Mouse (Mus musculus) lung, adult 2 months (tissue): ENCODE results near the gene Gm11639. TPM values are rescaled to one million over a fixed set of nuclear protein-coding genes. Genes with fewer than 3 reads are reported as not detected.

Source experiments
- DNase-seq: peaks from one replicate; pipeline ENCODE4 v3.0.0; 2022
- H3K4me1 ChIP-seq: fragments of 200-500 bp; 2 replicates; pipeline ENCODE4 v1.6.1; 2011; ENCODE audit warnings: low read length; ENCODE audit not compliant: control insufficient read depth, insufficient read depth
- H3K4me3 ChIP-seq: fragments of 200-500 bp; replicated peaks from 2 replicates; pipeline ENCODE3; 2011; ENCODE audit warnings: low read depth, mild to moderate bottlenecking, control low read depth, low read length; ENCODE audit errors: extremely low read depth
- CTCF ChIP-seq: fragments of 200-500 bp; IDR thresholded peaks from 2 replicates; pipeline ENCODE4 v1.5.1; 2011; ENCODE audit warnings: mild to moderate bottlenecking, low read length, control low read depth; ENCODE audit not compliant: insufficient read depth
- POLR2A ChIP-seq: fragments of 200-500 bp; IDR thresholded peaks from 2 replicates; pipeline ENCODE4 v1.6.1; 2011; ENCODE audit warnings: low read depth, mild to moderate bottlenecking, control low read depth, low read length, borderline replicate concordance; ENCODE audit errors: extremely low read depth
- whole genome bisulfite sequencing: fragments of 180-500 bp; shearing (Covaris S2); methylation state at CpG from one replicate; pipeline ENCODE4 v1.1.7; 2018; 5-methylcytosine and 5-hydroxymethylcytosine counted together
- polyA plus RNA-seq: library from polyadenylated mRNA; depleted of rRNA; stranded (reverse); fragments of >200 nt; gene quantifications from 2 replicates; pipeline ENCODE4 v1.2.3, GENCODE M21; 2012

Gene Gm11639
- polyA plus RNA-seq, 1 experiment: not detected

DNA sequence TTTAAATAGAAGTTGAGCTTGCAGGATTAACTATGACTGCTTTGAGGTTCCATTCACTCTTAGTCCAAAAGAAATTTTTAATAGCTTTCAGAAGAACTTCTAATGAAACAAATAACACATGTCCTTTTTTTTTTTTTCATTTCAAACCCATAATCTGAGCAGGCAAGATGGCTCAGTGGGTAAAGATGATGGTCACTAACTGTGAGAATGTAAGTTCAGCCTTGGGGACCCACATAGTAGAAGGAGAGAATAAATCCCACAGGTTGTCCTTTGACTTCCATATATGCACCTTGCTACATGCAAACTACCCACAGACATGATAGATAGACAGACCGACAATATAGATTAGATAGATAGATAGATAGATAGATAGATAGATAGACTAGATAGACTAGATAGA, 282.4 kb downstream of the Gm11639 start:
- DNase-seq: no peak
- WGBS: 93% methylated on average over 1 of the region's 1 CpGs
- Histone ChIP-seq H3K4me3 (no peak overlapping the region), H3K4me1 (no peaks in the 10 kb centered on the region)
- no peak for TF ChIP-seq POLR2A
- TF ChIP-seq CTCF: no peak

DNA sequence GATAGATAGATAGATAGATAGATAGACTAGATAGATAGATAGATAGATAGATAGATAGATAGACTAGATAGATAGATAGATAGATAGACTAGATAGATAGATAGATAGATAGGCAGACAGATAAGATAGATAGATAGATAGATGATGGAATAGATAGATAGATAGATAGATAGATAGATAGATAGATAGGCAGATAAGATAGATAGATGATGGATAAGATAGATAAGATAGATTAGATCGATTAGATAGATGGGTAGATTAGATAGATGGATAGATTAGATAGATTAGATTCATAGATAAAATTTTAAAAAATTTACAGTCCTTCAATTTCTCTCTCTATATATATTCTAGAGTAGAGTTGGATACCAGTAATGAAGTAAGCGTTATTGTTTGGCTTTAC, 282.9 kb downstream of the Gm11639 start:
- H3K4me1 ChIP-seq: no peaks in the 10 kb centered on the region
- TF ChIP-seq POLR2A (no peak), CTCF (no peak)
- WGBS: 77% methylated on average over 2 of the region's 2 CpGs
- H3K4me3 ChIP-seq: no peak overlapping the region
- no peak for DNase-seq

DNA sequence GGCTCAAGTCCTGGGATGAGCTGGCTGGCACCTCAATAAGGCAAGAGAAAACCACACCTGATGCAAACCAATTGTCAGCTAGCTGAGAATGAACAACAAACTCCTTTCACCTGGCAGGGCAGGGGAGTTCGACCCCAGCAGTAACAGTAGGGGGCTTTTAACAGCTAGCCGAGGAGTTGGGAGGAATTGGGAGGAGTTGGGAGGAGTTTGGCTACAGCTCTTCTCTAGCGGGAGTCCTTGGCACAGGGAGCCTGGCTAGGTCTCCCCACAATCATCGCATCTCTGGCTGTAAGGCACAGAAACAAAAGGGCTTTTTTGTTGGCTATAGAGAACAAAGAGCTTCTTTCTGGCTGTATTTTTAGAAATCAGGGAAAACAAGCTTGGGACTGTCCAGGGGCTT, 285.8 kb downstream of the Gm11639 start:
- 12% methylated on average over 4 of the region's 4 CpGs for WGBS
- no peak for TF ChIP-seq POLR2A
- TF ChIP-seq CTCF: no peak
- DNase-seq: no peak
- H3K4me1 ChIP-seq: no peaks in the 10 kb centered on the region
- H3K4me3 ChIP-seq: no peak overlapping the region

- Histone ChIP-seq H3K4me1 (no peaks in the 10 kb centered on the region), H3K4me3 (no peak overlapping the region)
- 63% methylated on average over 8 of the region's 8 CpGs for WGBS
- no peak for TF ChIP-seq CTCF
- no peak for TF ChIP-seq POLR2A
- DNase-seq: no peak
These were observed 287.0 kb downstream of the Gm11639 start for GRCm38 (mm10) chr11:104972480-104972879.

GRCm38 (mm10) chr11:104977976-104978375, 292.5 kb downstream of the Gm11639 start:
- 65% methylated on average over 5 of the region's 5 CpGs for WGBS
- TF ChIP-seq POLR2A: no peak
- TF ChIP-seq CTCF: no peak
- DNase-seq: no peak
- Histone ChIP-seq H3K4me1 (no peaks in the 10 kb centered on the region), H3K4me3 (no peak overlapping the region)

- no peak for DNase-seq
- WGBS: 40% methylated on average over 15 of the region's 15 CpGs
- no peak overlapping the region for H3K4me3 ChIP-seq
- no peaks in the 10 kb centered on the region for H3K4me1 ChIP-seq
- no peak for TF ChIP-seq POLR2A
- no peak for TF ChIP-seq CTCF
These were observed 296.0 kb downstream of the Gm11639 start for GRCm38 (mm10) chr11:104981342-104982055.

GRCm38 (mm10) chr11:105009232-105009631, 323.7 kb downstream of the Gm11639 start:
- H3K4me1 ChIP-seq: no peaks in the 10 kb centered on the region
- no peak for TF ChIP-seq CTCF
- TF ChIP-seq POLR2A: no peak

GRCm38 (mm10) chr11:105021071-105021470, 335.6 kb downstream of the Gm11639 start:
- H3K4me1 ChIP-seq: no peaks in the 10 kb centered on the region
- TF ChIP-seq POLR2A: no peak
- TF ChIP-seq CTCF: no peak
- H3K4me3 ChIP-seq: no peak overlapping the region
- no peak for DNase-seq
- 66% methylated on average over 7 of the region's 7 CpGs for WGBS

More at GRCm38 (mm10) chr11:105009232-105009631, 323.7 kb downstream of the Gm11639 start:
- WGBS: 48% methylated on average over 2 of the region's 2 CpGs
- DNase-seq: no peak
- no peak overlapping the region for H3K4me3 ChIP-seq

DNA sequence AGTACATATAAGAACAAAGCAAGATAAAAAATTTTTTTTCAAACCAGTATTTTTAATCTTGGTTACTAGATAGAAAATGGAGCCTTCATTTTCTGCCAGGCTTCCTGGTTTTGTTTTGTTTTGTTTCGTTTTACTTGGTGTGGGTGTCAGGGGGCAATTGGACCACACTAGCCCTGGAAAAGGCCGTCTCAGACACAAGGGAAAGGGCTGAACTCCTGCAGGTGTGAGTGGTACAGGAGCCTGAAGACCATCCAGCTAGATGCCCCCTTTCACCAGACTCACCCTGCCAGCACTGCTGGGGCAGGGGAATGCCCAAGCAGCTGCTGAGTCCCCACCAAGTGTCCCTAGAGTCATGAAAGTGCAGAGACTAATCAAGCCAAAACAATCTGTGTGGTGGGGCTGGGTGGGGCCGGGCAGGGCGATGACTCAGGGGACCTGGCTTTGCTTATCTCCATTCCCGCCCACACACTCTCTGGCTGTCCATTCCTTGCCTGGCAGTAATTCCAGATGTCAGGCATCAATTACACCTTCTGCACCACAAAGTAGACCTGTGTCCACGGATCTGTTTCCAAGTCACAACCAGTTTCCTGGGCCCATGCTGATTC, 343.3 kb downstream of the Gm11639 start:
- TF ChIP-seq POLR2A: no peak
- TF ChIP-seq CTCF: no peak
- no peak overlapping the region for H3K4me3 ChIP-seq
- H3K4me1 ChIP-seq: no peaks in the 10 kb centered on the region
- WGBS: 29% methylated on average over 6 of the region's 6 CpGs
- DNase-seq: no peak

DNA sequence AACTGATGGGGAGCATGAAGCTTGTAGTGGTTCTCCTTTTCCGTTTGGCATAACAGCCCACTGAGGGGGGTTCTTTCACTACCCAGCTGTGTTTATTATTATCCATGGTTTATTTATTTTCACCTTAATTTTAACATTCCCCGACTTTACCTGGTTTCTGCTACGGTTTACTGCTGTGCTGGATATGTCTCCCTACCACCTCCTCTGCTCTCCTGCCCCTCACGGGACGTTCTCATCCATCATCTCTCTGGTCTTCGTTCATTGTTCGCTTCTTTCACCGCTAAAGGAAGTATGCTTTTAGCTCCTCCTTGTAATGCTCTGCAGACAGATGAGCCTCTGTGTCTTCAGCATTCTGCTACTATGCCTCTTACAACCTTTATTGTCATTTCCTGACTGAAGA, 344.0 kb downstream of the Gm11639 start:
- WGBS: 42% methylated on average over 8 of the region's 8 CpGs
- TF ChIP-seq CTCF (no peak), POLR2A (no peak)
- DNase-seq: no peak
- H3K4me1 ChIP-seq: no peaks in the 10 kb centered on the region
- no peak overlapping the region for H3K4me3 ChIP-seq

- Histone ChIP-seq H3K4me3 (no peak overlapping the region), H3K4me1 (no peaks in the 10 kb centered on the region)
- TF ChIP-seq CTCF: no peak
- no peak for TF ChIP-seq POLR2A
- DNase-seq: no peak
- 56% methylated on average over 6 of the region's 6 CpGs for WGBS
These were observed 344.7 kb downstream of the Gm11639 start for GRCm38 (mm10) chr11:105030229-105030628.
